Mouse (Mus musculus) liver, embryonic 12.5 days (tissue): ENCODE measurements around the gene Il6ra. TPM values are rescaled to one million over a fixed set of nuclear protein-coding genes. Genes with fewer than 3 reads are reported as not detected.

ENCODE experiments used
- ATAC-seq: fragments of 200-750 bp; cut with Nextera tagmentation; 2 replicates; pipeline ENCODE4 v1.8.0; 2017; ENCODE audit warnings: moderate number of reproducible peaks, mild to moderate bottlenecking, moderate library complexity
- H3K27ac ChIP-seq: fragments of 300-500 bp; sonication (generic); 2 replicates; pipeline ENCODE4 v1.5.1; 2016; ENCODE audit warnings: mild to moderate bottlenecking
- H3K27me3 ChIP-seq: fragments of 300-500 bp; sonication (generic); replicated peaks from 2 replicates; pipeline ENCODE4 v1.6.1; 2016; ENCODE audit warnings: mild to moderate bottlenecking, moderate library complexity
- H3K36me3 ChIP-seq: fragments of 300-500 bp; sonication (generic); 2 replicates; pipeline ENCODE4 v1.6.1; 2016; ENCODE audit warnings: mild to moderate bottlenecking, moderate library complexity
- H3K4me1 ChIP-seq: fragments of 300-500 bp; sonication (generic); 2 replicates; pipeline ENCODE4 v1.6.1; 2016
- H3K4me2 ChIP-seq: fragments of 300-500 bp; sonication (generic); 2 replicates; pipeline ENCODE4 v1.6.1; 2016; ENCODE audit warnings: mild to moderate bottlenecking, moderate library complexity
- H3K4me3 ChIP-seq: fragments of 300-500 bp; sonication (generic); 2 replicates; pipeline ENCODE4 v1.5.1; 2016; ENCODE audit warnings: mild to moderate bottlenecking, moderate library complexity
- H3K9ac ChIP-seq: fragments of 300-500 bp; sonication (generic); 2 replicates; pipeline ENCODE4 v1.6.1; 2016; ENCODE audit warnings: mild to moderate bottlenecking, moderate library complexity
- H3K9me3 ChIP-seq: fragments of 300-500 bp; sonication (generic); replicated peaks from 2 replicates; pipeline ENCODE4 v1.6.1; 2016; ENCODE audit warnings: mild to moderate bottlenecking, moderate library complexity
- WGBS: fragments of 180-500 bp; shearing (Covaris S2); methylation state at CpG from one replicate; pipeline ENCODE4 v1.1.7; 2016; ENCODE audit not compliant: insufficient replicate concordance; 5-methylcytosine and 5-hydroxymethylcytosine counted together
- polyA plus RNA-seq: library from polyadenylated mRNA; unstranded; fragments of >200 nt; fragmentation: Nextera tagmentation; extraction: Ambion mirVana; gene quantifications from 2 replicates; pipeline ENCODE4 v1.2.1, GENCODE M21; 2016

Il6ra gene
- polyA plus RNA-seq, 1 experiment from 2014 or later, result 1.9 TPM

DNA sequence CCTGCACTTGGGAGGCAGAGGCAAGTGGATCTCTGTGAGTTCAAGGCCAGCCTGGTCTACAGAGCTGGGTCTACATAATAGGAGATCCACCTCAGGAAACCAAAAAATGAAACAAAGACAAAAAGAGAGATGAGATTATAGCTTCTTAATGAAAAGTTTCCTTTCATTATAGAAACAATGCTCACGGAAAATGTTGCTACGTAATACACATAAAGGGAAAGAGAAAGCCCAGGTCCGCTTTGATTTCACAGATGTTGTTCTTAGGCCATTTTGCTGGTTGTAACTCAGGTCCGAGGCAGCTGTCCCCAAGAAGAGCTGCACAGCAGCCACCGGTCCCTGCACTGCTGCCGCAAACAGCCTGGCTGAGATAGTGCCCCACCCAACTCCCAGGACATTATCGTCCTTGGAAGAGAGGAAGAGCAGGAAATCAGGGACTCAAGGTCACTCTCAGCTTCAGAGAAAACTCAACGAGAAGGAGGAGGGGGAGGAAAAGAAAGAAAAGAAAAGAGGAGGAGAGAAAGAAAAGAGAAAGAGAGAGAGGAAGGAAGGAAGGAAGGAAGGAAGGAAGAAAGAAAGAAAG is 50.7 kb downstream of the Il6ra start:
- 0 out of 2 replicates have a peak, but pooled peaks cover 13% of the 10 kb centered on the region for H3K27me3 ChIP-seq
- peaks cover 23% of the 10 kb centered on the region for H3K4me1 ChIP-seq
- no peaks in the 10 kb centered on the region for H3K36me3 ChIP-seq
- no peaks in the 10 kb centered on the region for H3K9me3 ChIP-seq
- ATAC-seq, result no peak
- no peak overlapping the region for H3K4me2 ChIP-seq
- 53% methylated on average over 8 of the region's 8 CpGs for WGBS
- H3K9ac ChIP-seq, result no peak overlapping the region
- no peak overlapping the region for H3K27ac ChIP-seq
- H3K4me3 ChIP-seq, result no peak overlapping the region

DNA sequence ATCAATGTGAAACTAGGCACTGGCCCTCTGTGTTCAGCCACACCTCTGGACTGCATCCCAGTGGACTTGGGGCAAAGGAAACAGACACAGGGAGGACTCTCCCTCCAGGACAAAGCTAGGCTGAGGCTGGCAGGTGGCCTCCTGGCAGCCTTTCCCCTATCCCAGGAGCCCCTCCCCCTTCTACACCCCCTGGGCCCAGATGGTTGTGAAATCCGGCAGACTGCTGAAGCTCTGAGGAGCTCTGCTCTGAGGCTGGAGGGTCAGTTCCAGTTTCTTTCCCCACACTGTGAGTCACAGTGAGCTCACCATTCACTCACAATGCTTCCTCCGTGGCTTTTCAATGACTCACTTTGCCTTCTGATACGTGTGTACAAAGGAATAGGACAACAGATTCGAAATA is 51.9 kb downstream of the Il6ra start:
- Histone ChIP-seq H3K27ac (no peak overlapping the region), H3K4me2 (no peak overlapping the region), H3K4me1 (peaks cover 23% of the 10 kb centered on the region), H3K36me3 (no peaks in the 10 kb centered on the region), H3K9me3 (no peaks in the 10 kb centered on the region), H3K9ac (no peak overlapping the region), H3K27me3 (0 out of 2 replicates have a peak, but pooled peaks cover 17% of the 10 kb centered on the region), H3K4me3 (no peak overlapping the region)
- 30% methylated on average over 4 of the region's 4 CpGs for WGBS
- no peak for ATAC-seq

DNA sequence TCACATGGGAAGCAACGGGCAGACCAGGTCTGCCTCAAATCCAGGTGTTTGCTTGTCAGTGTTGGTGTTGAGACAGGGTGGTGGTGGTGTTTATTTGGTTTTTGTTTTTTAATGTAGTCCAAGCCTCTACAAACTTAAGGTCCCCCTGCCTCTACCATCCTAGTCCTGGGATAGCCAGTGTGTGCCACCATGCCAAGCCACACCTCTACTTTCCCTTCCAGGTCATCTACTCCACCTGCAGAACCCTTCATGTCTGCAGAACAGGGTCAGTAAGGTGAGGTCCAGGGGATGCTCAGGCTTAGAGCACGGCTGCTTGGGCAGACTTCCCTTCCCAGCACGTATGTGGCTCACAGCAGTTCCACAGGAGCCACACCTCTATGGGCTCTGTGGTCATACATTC is 52.7 kb downstream of the Il6ra start:
- H3K36me3 ChIP-seq, result no peaks in the 10 kb centered on the region
- H3K4me2 ChIP-seq, result no peak overlapping the region
- H3K9ac ChIP-seq, result no peak overlapping the region
- 0 out of 2 replicates have a peak, but pooled peaks cover 19% of the 10 kb centered on the region for H3K27me3 ChIP-seq
- no peak for ATAC-seq
- WGBS, result 69% methylated on average over 3 of the region's 3 CpGs
- peaks cover 23% of the 10 kb centered on the region for H3K4me1 ChIP-seq
- H3K9me3 ChIP-seq, result no peaks in the 10 kb centered on the region
- H3K4me3 ChIP-seq, result no peak overlapping the region
- H3K27ac ChIP-seq, result no peak overlapping the region

DNA sequence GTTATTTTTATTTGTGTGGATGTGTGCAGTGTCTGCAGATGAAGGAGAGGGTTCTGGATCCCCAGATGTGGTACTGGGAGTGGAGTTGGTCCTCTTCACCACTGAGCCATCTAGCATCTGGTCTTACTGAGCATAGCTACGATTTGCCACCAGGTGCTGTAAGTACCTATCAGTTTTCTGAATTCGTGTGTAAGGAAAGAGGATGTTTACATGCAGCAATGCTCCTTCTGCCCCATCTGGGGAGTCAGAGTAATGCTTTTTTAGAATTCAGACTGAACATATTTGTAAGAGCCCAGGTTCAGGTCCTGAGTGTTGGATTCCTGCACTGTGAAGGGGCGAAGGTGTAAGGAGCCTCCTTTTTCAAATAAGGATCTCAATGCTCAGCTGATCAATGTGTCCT is 53.1 kb downstream of the Il6ra start:
- no peak overlapping the region for H3K27ac ChIP-seq
- no peak for ATAC-seq
- H3K27me3 ChIP-seq, result 0 out of 2 replicates have a peak, but pooled peaks cover 19% of the 10 kb centered on the region
- no peaks in the 10 kb centered on the region for H3K9me3 ChIP-seq
- H3K4me2 ChIP-seq, result no peak overlapping the region
- no peaks in the 10 kb centered on the region for H3K36me3 ChIP-seq
- no peak overlapping the region for H3K9ac ChIP-seq
- WGBS, result 61% methylated on average over 3 of the region's 3 CpGs
- peaks cover 19% of the 10 kb centered on the region for H3K4me1 ChIP-seq
- H3K4me3 ChIP-seq, result no peak overlapping the region

DNA sequence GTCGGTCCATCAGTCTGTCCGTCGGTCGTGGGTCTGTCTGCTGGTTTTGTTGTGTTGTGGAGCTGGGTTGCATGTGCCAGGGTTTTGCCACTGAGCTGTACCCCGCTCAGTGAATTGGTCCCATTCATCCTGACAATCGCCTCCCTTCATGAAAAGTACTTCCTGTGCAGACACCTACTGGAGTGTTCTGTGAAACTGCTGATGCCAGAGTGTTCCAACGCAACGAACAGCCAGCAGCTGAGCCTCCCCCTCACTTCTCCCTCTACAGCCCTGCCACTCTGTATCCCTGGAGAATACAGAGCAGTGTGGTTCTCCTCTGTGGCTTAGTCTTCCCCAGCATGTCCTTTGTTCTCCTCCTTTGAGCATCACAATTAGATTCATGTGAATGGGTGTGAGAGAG is 54.1 kb downstream of the Il6ra start:
- Histone ChIP-seq H3K9ac (no peak overlapping the region), H3K27me3 (0 out of 2 replicates have a peak, but pooled peaks cover 19% of the 10 kb centered on the region), H3K27ac (no peak overlapping the region), H3K4me2 (no peak overlapping the region), H3K4me3 (no peak overlapping the region), H3K36me3 (no peaks in the 10 kb centered on the region), H3K4me1 (peaks cover 11% of the 10 kb centered on the region), H3K9me3 (no peaks in the 10 kb centered on the region)
- 77% methylated on average over 8 of the region's 8 CpGs for WGBS
- ATAC-seq, result no peak

- Histone ChIP-seq H3K9ac (no peak overlapping the region), H3K27ac (no peak overlapping the region), H3K4me1 (peaks cover 9% of the 10 kb centered on the region), H3K9me3 (no peaks in the 10 kb centered on the region), H3K4me2 (no peak overlapping the region), H3K36me3 (no peaks in the 10 kb centered on the region), H3K4me3 (no peak overlapping the region), H3K27me3 (0 out of 2 replicates have a peak, but pooled peaks cover 19% of the 10 kb centered on the region)
- 7% methylated on average over 4 of the region's 4 CpGs for WGBS
- ATAC-seq, result no peak
These were observed 54.9 kb downstream of the Il6ra start for GRCm38 (mm10) chr3:89858123-89858522.

DNA sequence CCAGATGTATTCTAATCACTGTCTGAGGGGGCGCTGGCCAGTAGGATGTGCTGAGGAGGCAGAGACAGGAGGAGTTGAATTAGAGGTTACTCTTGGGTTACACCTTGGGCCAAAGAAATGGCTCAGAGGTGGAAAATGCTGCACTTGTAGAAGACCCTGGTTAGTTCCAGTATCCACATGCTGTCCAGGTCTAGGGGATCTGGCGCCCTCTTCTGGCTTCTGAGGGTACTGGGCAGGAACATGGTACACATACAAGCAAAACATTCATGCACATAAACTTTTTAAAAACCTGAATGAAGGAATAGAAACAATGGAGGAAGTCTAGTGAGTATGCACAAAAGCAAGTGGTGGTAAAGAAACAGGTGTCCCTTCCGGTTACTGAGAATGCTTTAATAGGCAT is 55.6 kb downstream of the Il6ra start:
- H3K4me3 ChIP-seq, result no peak overlapping the region
- no peaks in the 10 kb centered on the region for H3K9me3 ChIP-seq
- peaks cover 9% of the 10 kb centered on the region for H3K4me1 ChIP-seq
- no peaks in the 10 kb centered on the region for H3K36me3 ChIP-seq
- H3K9ac ChIP-seq, result no peak overlapping the region
- 0 out of 2 replicates have a peak, but pooled peaks cover 19% of the 10 kb centered on the region for H3K27me3 ChIP-seq
- no peak overlapping the region for H3K4me2 ChIP-seq
- no peak overlapping the region for H3K27ac ChIP-seq
- WGBS, result 78% methylated on average over 3 of the region's 3 CpGs
- no peak for ATAC-seq

GRCm38 (mm10) chr3:89853752-89854151 is 59.2 kb downstream of the Il6ra start:
- WGBS, result 36% methylated on average over 5 of the region's 5 CpGs
- peak overlapping the region; percentile 36; the same call in 1 of the 2 replicates for H3K27ac ChIP-seq

DNA sequence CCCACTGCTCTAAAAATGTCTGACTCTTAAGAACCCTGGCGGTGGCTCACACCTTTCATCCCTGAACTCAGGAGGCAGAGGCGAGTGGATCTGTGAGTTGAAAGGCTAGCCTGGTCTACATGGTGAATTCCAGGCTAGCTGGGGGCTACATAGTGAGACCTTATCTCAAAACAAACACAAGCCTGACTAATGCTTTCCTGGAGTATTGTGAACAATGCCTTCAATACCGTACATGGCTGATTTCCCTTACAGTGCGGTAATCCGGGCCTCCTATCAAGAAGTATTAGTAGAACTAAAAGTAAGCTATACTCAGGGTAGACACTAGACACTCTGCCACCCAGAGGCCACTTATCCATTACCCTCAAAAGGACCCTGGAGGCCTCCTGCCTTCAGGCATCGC is 64.9 kb downstream of the Il6ra start:
- no peak for ATAC-seq
- H3K4me1 ChIP-seq, result peaks cover 7% of the 10 kb centered on the region
- H3K36me3 ChIP-seq, result no peaks in the 10 kb centered on the region
- H3K27ac ChIP-seq, result peak overlapping the region; percentile 55
- H3K27me3 ChIP-seq, result no peaks in the 10 kb centered on the region
- H3K4me2 ChIP-seq, result no peak overlapping the region
- 71% methylated on average over 6 of the region's 6 CpGs for WGBS
- H3K9me3 ChIP-seq, result no peaks in the 10 kb centered on the region
- no peak overlapping the region for H3K9ac ChIP-seq
- H3K4me3 ChIP-seq, result no peak overlapping the region

More at GRCm38 (mm10) chr3:89853752-89854151, 59.2 kb downstream of the Il6ra start:
- Histone ChIP-seq H3K4me1 (no peaks in the 10 kb centered on the region), H3K27me3 (0 out of 2 replicates have a peak, but pooled peaks cover 9% of the 10 kb centered on the region), H3K9ac (no peak overlapping the region), H3K36me3 (no peaks in the 10 kb centered on the region), H3K9me3 (no peaks in the 10 kb centered on the region), H3K4me3 (no peak overlapping the region), H3K4me2 (no peak overlapping the region)
- ATAC-seq, result no peak

DNA sequence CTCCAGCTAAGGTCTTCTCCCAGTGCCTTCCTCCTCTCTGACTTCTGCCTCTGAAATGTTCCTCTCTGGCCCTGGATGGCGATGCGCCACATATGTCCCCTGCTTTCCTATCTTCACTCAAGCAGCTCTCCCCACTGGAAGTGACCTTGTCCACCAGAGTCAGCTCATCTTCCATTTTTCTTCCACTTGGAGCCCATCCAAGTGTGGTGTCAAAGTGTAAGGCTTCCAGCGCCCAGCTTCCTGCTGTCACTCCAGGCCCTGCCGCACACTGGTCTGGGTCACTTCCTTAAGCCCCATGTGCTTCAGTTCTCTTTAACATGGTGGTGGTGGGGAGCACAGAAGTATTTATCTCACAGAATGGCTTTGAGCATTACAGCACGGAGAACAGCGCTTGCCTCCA is 65.4 kb downstream of the Il6ra start:
- Histone ChIP-seq H3K9ac (no peak overlapping the region), H3K4me2 (no peak overlapping the region), H3K27me3 (no peaks in the 10 kb centered on the region), H3K4me1 (peaks cover 12% of the 10 kb centered on the region), H3K27ac (peak overlapping the region; percentile 55), H3K9me3 (no peaks in the 10 kb centered on the region), H3K4me3 (no peak overlapping the region), H3K36me3 (no peaks in the 10 kb centered on the region)
- WGBS, result 54% methylated on average over 6 of the region's 6 CpGs
- peak; percentile 44 for ATAC-seq

GRCm38 (mm10) chr3:89847126-89847525 is 65.9 kb downstream of the Il6ra start:
- Histone ChIP-seq H3K4me3 (no peak overlapping the region), H3K4me1 (peaks cover 12% of the 10 kb centered on the region), H3K4me2 (no peak overlapping the region), H3K9ac (no peak overlapping the region), H3K9me3 (no peaks in the 10 kb centered on the region), H3K27me3 (no peaks in the 10 kb centered on the region), H3K27ac (no peak overlapping the region), H3K36me3 (no peaks in the 10 kb centered on the region)
- ATAC-seq, result no peak
- WGBS, result 75% methylated on average over 3 of the region's 3 CpGs

DNA sequence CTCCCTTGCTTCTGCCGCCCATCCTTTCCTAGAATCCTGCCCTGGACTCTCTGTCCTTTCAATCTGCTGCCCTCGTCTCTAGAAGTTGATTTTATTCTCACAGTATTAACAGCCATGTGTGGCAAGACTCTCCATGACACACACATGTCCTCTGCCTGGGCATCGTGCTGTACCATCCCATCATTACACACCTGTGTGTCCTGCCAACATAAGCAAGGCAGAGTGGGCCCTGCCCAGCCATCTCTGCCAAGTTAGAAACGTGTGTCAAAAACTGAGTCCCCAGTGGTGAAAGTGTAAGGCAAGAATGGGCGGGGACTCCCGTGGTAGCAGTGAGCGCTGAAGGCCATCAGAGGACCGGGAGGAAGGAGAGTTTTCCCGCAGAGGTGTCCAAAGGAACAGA is 67.2 kb downstream of the Il6ra start:
- Histone ChIP-seq H3K9ac (no peak overlapping the region), H3K4me1 (peaks cover 12% of the 10 kb centered on the region), H3K4me2 (no peak overlapping the region), H3K27ac (no peak overlapping the region), H3K4me3 (no peak overlapping the region), H3K9me3 (no peaks in the 10 kb centered on the region), H3K27me3 (no peaks in the 10 kb centered on the region), H3K36me3 (no peaks in the 10 kb centered on the region)
- ATAC-seq, result no peak
- 75% methylated on average over 9 of the region's 9 CpGs for WGBS

DNA sequence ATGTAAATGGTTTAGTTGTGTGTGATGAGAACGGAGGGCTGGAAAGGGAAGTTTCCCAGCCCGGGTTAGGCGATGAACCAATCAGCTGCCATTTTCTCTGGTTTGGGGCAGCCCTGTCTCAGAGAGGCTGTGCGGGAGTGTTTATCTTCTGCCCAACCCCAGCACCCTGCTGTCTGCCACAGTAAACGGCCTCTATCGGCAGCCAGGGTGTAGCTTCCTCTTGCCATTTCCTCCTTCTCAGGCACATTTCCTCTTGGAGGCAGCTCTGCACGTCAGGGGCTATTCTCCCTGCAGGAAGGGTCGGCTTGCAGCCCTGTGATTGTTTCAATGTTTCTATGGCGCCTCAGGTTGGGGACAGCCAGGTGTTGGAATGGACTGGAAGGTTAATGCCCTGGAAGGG is 69.8 kb downstream of the Il6ra start:
- H3K9ac ChIP-seq, result no peak overlapping the region
- no peak overlapping the region for H3K27ac ChIP-seq
- ATAC-seq, result peak; percentile 82
- 14% methylated on average over 9 of the region's 9 CpGs for WGBS
- peaks cover 12% of the 10 kb centered on the region for H3K4me1 ChIP-seq
- H3K9me3 ChIP-seq, result no peaks in the 10 kb centered on the region
- 0 out of 2 replicates have a peak overlapping the region, but pooled peaks have one; percentile 17 for H3K4me2 ChIP-seq
- H3K36me3 ChIP-seq, result no peaks in the 10 kb centered on the region
- H3K27me3 ChIP-seq, result no peaks in the 10 kb centered on the region; the same call in 1 of the 2 replicates
- no peak overlapping the region for H3K4me3 ChIP-seq
